Mouse (Mus musculus) kidney, embryonic 15.5 days (tissue): ENCODE results near the gene Zmynd19. TPM values are rescaled to one million over a fixed set of nuclear protein-coding genes. Genes with fewer than 3 reads are reported as not detected.

ENCODE experiments used
- ATAC-seq: fragments of 200-750 bp; cut with Nextera tagmentation; replicated peaks from 2 replicates; pipeline ENCODE4 v1.8.0; 2017; ENCODE audit warnings: moderate TSS enrichment; ENCODE audit not compliant: low FRiP score
- H3K27ac ChIP-seq: fragments of 300-500 bp; sonication (generic); 2 replicates; pipeline ENCODE4 v1.5.1; 2015; ENCODE audit warnings: mild to moderate bottlenecking, inconsistent platforms
- H3K27me3 ChIP-seq: fragments of 300-500 bp; sonication (generic); 2 replicates; pipeline ENCODE4 v1.6.1; 2015; ENCODE audit warnings: inconsistent platforms
- H3K36me3 ChIP-seq: fragments of 300-500 bp; sonication (generic); 2 replicates; pipeline ENCODE4 v1.6.1; 2015; ENCODE audit warnings: inconsistent platforms
- H3K4me1 ChIP-seq: fragments of 300-500 bp; sonication (generic); 2 replicates; pipeline ENCODE4 v1.6.1; 2015; ENCODE audit warnings: inconsistent platforms
- H3K4me2 ChIP-seq: fragments of 300-500 bp; sonication (generic); 2 replicates; pipeline ENCODE4 v1.6.1; 2015; ENCODE audit warnings: moderate library complexity, mild to moderate bottlenecking, inconsistent platforms
- H3K4me3 ChIP-seq: fragments of 300-500 bp; sonication (generic); replicated peaks from 2 replicates; pipeline ENCODE4 v1.5.1; 2015; ENCODE audit warnings: mild to moderate bottlenecking, inconsistent platforms
- H3K9ac ChIP-seq: fragments of 300-500 bp; sonication (generic); 2 replicates; pipeline ENCODE4 v1.6.1; 2015; ENCODE audit warnings: mild to moderate bottlenecking, inconsistent platforms
- H3K9me3 ChIP-seq: fragments of 300-500 bp; sonication (generic); replicated peaks from 2 replicates; pipeline ENCODE4 v1.6.1; 2016; ENCODE audit warnings: inconsistent platforms
- WGBS: fragments of 180-500 bp; shearing (Covaris S2); methylation state at CpG from one replicate; pipeline ENCODE4 v1.1.7; 2015; ENCODE audit warnings: mixed read lengths; 5-methylcytosine and 5-hydroxymethylcytosine counted together
- polyA plus RNA-seq: library from polyadenylated mRNA; unstranded; fragments of >200 nt; fragmentation: Nextera tagmentation; extraction: Ambion mirVana; gene quantifications from 2 replicates; pipeline ENCODE4 v1.2.1, GENCODE M21; 2015

The Zmynd19 gene
- polyA plus RNA-seq, result 15.9 and 22.9 TPM in 2 replicates

DNA sequence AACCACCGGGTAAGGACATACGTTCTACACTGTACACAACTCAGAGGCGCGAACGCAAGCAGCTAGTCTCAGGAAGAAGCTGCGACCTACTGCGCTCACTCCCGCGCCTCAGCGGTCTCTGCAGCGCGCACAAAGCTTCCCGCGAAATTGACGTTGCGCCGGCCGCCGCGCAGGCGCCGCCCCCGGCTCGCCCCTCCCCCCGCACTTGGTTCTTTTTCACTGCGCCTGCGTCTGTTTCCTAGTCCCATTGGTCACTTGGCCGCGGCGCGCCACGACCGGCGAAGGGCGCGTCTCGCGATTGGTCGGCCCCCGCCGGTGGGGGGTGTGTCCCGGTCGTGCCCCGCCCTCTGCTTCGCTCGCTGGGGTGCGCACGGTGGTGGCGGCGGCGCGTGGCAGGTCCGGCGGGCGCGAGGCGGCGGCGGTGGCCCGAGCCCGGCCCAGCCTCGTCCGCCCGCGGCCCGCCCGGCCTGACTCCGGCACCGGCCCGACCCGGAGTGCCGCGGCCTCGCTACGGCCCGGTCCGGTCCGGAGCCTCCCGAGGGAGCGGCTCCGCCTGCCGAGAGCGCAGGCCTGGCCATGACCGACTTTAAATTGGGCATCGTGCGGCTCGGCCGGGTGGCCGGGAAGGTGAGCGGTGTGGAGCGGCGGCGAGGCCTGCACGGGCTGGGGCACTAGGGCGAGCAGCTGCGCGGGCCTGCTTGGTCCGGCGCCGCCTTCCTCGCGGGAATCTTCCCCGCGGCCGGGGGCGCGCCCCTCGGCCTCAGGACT is at the start of gene Zmynd19:
Gene Zmynd19 (plus strand): TSS at position 372 of the 768 bp plus-strand sequence.
- H3K9ac ChIP-seq, result peak within 1 kb of the TSS; percentile 80
- H3K36me3 ChIP-seq, result peaks cover 30% of the 10 kb centered on the region
- peaks cover 16% of the 10 kb centered on the region for H3K4me1 ChIP-seq
- no peaks in the 10 kb centered on the region for H3K27me3 ChIP-seq
- WGBS, result under 1% methylated on average over 99 of the region's 108 CpGs
- no peaks in the 10 kb centered on the region for H3K9me3 ChIP-seq
- peak; percentile 99 for ATAC-seq
- peak within 1 kb of the TSS; percentile 69 for H3K4me3 ChIP-seq
- H3K27ac ChIP-seq, result peak within 1 kb of the TSS; percentile 78
- peak within 1 kb of the TSS; percentile 78 for H3K4me2 ChIP-seq

DNA sequence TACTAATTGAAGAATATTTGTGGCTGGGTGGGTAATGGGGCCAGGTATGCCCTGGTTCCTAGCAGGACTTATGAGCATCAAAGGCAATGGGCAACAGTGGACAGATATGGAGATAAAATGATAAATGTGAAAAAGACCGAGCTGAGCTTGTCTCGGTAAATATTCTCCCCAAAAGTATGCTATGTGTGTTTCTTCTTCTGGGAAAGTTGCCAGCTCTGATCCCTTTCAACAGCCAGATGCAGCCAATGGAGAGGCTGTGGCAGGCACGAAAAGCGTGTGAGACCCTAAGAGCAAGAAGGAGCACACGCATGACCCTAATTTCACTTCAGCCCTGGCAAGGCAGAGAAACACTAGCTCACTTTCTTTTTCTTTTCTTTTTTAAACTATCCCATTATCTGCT is 48.5 kb upstream of the Zmynd19 start:
- no peak for ATAC-seq
- H3K4me1 ChIP-seq, result peaks cover 15% of the 10 kb centered on the region
- no peak overlapping the region for H3K4me2 ChIP-seq
- WGBS, result 65% methylated on average over 5 of the region's 5 CpGs
- H3K27me3 ChIP-seq, result no peaks in the 10 kb centered on the region
- H3K9me3 ChIP-seq, result no peaks in the 10 kb centered on the region
- 0 out of 2 replicates have a peak, but pooled peaks cover 12% of the 10 kb centered on the region for H3K36me3 ChIP-seq
- H3K27ac ChIP-seq, result no peak overlapping the region
- no peak overlapping the region for H3K4me3 ChIP-seq
- no peak overlapping the region for H3K9ac ChIP-seq

DNA sequence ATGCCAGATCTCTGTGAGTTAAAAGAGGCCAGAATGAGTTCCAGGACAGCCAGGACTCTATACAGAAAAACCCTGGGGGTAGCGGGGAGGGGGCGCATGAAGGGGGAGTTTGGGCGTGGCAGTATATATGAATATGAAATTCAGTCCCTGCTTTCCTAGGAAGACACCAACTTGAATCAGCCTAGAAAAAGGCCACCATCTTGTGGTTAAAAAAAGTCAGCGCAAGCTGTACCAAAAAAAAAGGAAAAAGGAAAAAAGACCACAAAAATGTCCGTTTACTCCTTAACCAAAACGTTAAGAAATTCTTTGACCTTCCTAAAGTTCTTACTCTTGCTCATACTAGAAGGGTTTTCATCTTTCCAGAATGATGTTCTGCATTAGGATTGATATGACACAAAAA is 46.6 kb upstream of the Zmynd19 start:
- Histone ChIP-seq H3K4me2 (no peak overlapping the region), H3K27me3 (no peaks in the 10 kb centered on the region), H3K27ac (no peak overlapping the region), H3K4me1 (peaks cover 26% of the 10 kb centered on the region), H3K36me3 (0 out of 2 replicates have a peak, but pooled peaks cover 6% of the 10 kb centered on the region), H3K9me3 (no peaks in the 10 kb centered on the region), H3K4me3 (no peak overlapping the region), H3K9ac (no peak overlapping the region)
- 84% methylated on average over 6 of the region's 6 CpGs for WGBS
- no peak for ATAC-seq

DNA sequence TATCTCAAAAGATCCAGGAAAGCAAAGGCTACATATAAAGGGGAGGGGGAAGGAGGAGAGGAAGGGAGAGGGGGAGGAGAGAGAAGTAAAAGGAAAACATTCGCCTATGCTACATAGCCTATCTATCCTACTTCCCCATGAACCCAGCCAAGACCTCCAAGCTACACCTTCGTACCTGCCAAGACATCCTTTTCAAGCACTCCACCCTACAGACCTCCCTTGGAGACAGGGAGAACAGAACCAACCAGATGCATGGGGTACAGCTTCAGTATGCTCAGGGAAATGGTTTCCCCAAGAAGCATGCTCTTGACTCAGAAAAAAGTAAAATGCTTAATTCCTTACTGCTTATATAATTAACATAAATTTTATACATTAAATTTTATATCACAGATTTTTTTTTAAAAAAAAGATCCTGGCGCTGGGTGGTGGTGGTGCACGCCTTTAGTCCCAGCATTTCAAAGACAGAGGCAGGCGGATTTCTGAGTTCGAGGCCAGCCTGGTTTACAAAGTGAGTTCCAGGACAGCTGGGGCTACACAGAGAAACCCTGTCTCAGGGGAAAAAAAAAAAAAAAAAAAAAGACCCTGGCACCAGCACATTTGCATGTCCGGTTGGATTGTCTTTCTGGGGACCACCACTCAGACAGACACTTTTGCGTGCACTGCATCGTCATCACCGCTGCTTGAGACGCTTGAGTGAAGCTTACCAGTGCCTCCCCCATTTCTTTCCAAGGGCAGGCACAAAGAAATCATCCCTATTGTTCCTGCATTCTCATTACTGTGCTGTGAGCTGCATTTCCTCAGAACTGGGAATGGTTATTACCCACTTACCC is 44.6 kb upstream of the Zmynd19 start:
- no peak for ATAC-seq
- Histone ChIP-seq H3K4me2 (no peak overlapping the region), H3K9me3 (no peaks in the 10 kb centered on the region), H3K9ac (no peak overlapping the region), H3K27me3 (no peaks in the 10 kb centered on the region), H3K27ac (no peak overlapping the region; the same call in 1 of the 2 replicates), H3K4me1 (peaks cover 26% of the 10 kb centered on the region), H3K4me3 (no peak overlapping the region), H3K36me3 (no peaks in the 10 kb centered on the region)
- 58% methylated on average over 11 of the region's 11 CpGs for WGBS

DNA sequence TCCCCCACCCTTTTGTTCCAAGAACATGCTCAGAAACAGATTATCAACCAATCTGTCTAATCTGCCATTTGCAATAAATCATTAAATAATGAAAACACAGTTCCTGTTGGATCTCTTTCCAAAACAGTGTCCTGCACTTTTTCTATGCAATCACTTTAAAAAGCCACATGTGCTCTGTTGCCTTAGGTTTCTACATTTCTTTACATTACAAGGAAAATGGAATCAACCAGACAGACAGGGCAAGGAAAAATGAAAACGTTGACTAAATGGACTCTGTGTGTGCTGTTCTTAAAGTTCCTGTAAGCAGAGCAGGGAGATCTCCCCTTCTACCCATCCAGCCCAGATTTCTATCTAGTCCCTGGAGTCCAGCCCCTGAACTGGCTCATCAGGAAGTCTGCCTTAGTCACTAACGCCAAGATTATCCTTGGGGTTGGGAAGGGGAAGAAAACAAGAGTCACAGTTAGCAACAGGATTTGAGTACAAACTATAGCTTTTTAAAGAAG is 43.9 kb upstream of the Zmynd19 start:
- WGBS, result 6% methylated on average over 2 of the region's 2 CpGs

DNA sequence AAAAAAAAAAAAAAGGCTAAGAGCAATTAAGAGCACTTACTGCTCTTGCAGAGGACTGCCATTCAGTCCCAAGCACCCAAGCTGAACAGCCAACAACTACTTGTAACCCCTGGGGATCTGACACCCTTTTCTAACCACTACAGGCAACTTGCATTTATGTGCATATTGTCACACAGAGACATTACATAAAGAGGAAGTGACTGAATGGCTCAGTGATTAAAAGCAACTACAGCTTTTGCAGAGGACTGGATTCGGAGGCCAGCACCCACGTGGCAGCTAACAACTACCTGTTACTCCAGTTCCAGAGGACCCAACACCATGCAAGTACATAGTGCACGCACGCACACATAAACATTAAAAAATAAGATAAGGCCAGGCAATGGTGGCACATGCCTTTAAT is 39.1 kb upstream of the Zmynd19 start:
- Histone ChIP-seq H3K27me3 (no peaks in the 10 kb centered on the region), H3K4me3 (no peak overlapping the region), H3K27ac (no peak overlapping the region), H3K36me3 (peaks cover 16% of the 10 kb centered on the region), H3K4me1 (peaks cover 20% of the 10 kb centered on the region), H3K9me3 (no peaks in the 10 kb centered on the region), H3K9ac (no peak overlapping the region), H3K4me2 (no peak overlapping the region)
- ATAC-seq, result no peak
- WGBS, result 85% methylated on average over 4 of the region's 4 CpGs

More for the DNA sequence above, 43.9 kb upstream of the Zmynd19 start:
- H3K4me2 ChIP-seq, result 0 out of 2 replicates have a peak overlapping the region, but pooled peaks have one; percentile 12
- H3K9ac ChIP-seq, result no peak overlapping the region
- peak overlapping the region; percentile 71 for H3K27ac ChIP-seq
- ATAC-seq, result no peak
- H3K27me3 ChIP-seq, result no peaks in the 10 kb centered on the region
- H3K4me1 ChIP-seq, result peaks cover 26% of the 10 kb centered on the region
- no peaks in the 10 kb centered on the region for H3K9me3 ChIP-seq
- no peak overlapping the region for H3K4me3 ChIP-seq
- no peaks in the 10 kb centered on the region for H3K36me3 ChIP-seq

DNA sequence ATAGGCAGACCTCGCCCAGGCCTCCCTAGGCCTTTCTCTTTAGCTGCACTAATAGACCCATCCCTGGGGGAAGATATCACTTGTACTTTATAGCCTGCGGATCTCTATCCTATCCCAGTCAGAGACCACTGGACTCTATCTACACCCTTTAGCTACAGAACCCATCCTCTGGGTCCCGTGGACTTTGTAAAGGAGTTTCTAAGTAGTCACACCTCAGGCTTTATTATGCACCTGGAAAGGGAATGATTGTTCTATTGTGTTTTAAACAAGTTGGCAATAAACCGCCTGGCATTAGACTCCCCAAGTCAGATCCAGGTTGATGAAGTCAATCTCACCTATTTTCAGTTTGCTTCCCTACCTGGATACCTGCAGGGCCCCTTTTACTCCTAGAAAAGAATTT is 37.4 kb upstream of the Zmynd19 start:
- WGBS, result 79% methylated on average over 4 of the region's 4 CpGs
- H3K4me2 ChIP-seq, result no peak overlapping the region
- no peaks in the 10 kb centered on the region for H3K27me3 ChIP-seq
- no peak overlapping the region for H3K9ac ChIP-seq
- no peak for ATAC-seq
- peaks cover 22% of the 10 kb centered on the region for H3K36me3 ChIP-seq
- H3K27ac ChIP-seq, result no peak overlapping the region
- peaks cover 4% of the 10 kb centered on the region; the same call in 1 of the 2 replicates for H3K4me1 ChIP-seq
- no peak overlapping the region for H3K4me3 ChIP-seq
- no peaks in the 10 kb centered on the region for H3K9me3 ChIP-seq

DNA sequence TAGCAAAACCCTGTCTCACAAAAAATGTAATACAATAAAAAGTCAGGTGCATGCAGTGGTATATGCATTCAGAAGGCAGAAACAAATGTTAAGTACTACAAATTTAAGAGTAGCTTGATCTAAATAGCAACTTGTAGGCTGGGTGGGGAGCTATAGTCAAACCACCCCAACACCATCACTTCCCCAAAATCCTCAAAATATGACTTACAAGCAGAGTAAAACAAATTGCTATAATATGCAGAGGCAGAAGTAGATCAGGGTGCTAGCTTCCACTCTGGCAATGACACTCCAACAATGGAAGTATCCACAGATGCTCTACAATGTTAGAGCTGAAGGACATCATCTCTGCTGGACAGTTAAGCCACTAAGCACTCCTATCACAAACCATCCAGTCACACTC is 37.0 kb upstream of the Zmynd19 start:
- Histone ChIP-seq H3K4me3 (no peak overlapping the region), H3K36me3 (peaks cover 22% of the 10 kb centered on the region), H3K9me3 (no peaks in the 10 kb centered on the region), H3K9ac (no peak overlapping the region), H3K4me1 (peaks cover 8% of the 10 kb centered on the region), H3K4me2 (no peak overlapping the region), H3K27ac (no peak overlapping the region), H3K27me3 (no peaks in the 10 kb centered on the region)
- ATAC-seq, result no peak

DNA sequence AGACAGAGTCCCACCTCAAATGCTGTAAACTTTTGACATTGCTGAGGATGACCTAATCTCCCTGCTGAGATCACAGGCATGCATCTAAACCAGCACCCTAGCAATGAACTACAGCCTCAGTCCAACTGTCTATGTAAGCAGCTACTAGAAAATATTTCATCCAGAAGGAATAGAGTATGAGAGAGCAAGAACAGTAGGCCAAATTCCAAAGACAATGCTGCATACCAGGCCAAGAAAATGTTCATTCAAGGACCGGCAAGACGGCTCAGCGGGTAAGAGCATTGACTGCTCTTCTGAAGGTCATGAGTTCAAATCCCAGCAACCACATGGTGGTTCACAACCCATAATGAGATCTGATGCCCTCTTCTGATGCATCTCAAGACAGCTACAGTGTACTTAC is 34.8 kb upstream of the Zmynd19 start:
- no peak overlapping the region for H3K4me2 ChIP-seq
- no peak overlapping the region for H3K9ac ChIP-seq
- H3K36me3 ChIP-seq, result peaks cover 22% of the 10 kb centered on the region
- H3K4me1 ChIP-seq, result peaks cover 15% of the 10 kb centered on the region
- no peak for ATAC-seq
- H3K27me3 ChIP-seq, result no peaks in the 10 kb centered on the region
- no peak overlapping the region for H3K27ac ChIP-seq
- no peak overlapping the region for H3K4me3 ChIP-seq
- 88% methylated on average over 3 of the region's 3 CpGs for WGBS
- no peaks in the 10 kb centered on the region for H3K9me3 ChIP-seq

DNA sequence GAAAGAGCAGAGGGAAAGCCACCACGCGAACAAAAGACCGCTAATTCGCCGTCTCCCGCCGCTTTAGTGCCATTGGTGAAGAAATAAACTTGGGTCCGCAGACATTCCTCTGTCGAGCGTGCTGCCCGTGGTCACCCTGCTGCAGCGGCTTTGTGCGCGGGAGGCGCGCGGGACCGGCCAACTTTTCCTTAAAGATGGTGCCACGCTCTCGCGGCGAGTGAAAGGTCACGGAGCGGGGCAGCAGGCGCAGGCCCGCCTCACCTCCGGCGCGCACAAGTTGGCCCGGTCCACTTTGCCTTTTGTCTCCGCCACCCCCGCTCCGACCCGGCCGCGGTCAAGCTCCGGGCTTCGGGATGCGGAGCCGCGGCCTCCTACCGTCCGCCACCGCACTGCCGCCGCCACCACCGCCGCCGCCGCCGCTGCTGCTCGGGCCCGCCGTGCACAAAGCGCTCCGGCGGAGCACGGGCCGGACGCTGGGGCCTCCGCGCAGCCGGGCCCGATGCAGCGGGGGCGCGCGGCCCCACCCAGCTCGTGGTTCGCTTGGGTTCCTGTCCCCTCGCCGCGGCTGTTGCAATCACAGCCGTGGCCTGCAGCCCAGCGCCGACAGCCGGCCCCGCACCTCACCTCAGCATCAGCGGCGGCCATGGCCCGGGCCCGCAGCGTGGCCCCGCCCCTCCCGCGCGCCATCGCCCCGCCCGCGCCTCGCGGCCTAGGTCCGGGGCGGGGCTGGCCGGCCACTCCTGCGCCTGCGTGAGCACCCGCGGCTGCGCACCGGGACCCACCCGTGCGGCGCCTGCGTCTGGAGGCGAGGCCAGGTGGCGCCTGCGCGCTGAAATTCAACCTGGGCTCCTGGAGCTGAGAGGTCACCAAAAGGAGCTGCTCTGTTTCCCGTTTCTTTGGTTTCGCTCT is 30.4 kb upstream of the Zmynd19 start, which contains the start of gene Ehmt1:
Gene Ehmt1 (minus strand): TSS at position 685 of the 909 bp plus-strand sequence.
- H3K4me2 ChIP-seq, result peak within 1 kb of the TSS; percentile 57
- peak within 1 kb of the TSS; percentile 93 for H3K4me3 ChIP-seq
- ATAC-seq, result peak; percentile 99
- WGBS, result under 1% methylated on average over 90 of the region's 112 CpGs
- H3K36me3 ChIP-seq, result 0 out of 2 replicates have a peak, but pooled peaks cover 5% of the 10 kb centered on the region
- peak within 1 kb of the TSS; percentile 99 for H3K9ac ChIP-seq
- H3K27me3 ChIP-seq, result no peaks in the 10 kb centered on the region
- H3K9me3 ChIP-seq, result no peaks in the 10 kb centered on the region
- peaks cover 15% of the 10 kb centered on the region for H3K4me1 ChIP-seq
- H3K27ac ChIP-seq, result peak within 1 kb of the TSS; percentile 96

DNA sequence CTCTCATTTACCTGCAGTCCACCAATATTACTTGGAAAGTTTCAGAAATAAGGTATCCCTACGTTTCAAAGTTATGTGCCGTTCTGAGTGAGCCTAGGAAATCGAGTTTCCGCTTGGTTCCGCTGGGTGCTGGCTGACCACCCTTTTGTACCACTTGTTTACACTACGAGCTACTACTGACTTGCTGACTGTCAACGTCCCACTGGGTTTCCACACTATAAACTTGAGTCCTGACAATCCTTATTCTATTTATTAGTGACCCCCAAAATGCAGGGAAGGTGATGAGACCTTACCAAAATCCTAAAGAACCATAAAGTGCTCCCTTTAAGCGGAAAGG is 29.8 kb upstream of the Zmynd19 start:
- Histone ChIP-seq H3K9ac (peak overlapping the region; percentile 99), H3K4me1 (peaks cover 12% of the 10 kb centered on the region), H3K27ac (peak overlapping the region; percentile 74), H3K4me2 (peak overlapping the region; percentile 57), H3K27me3 (no peaks in the 10 kb centered on the region), H3K36me3 (0 out of 2 replicates have a peak, but pooled peaks cover 5% of the 10 kb centered on the region), H3K9me3 (no peaks in the 10 kb centered on the region), H3K4me3 (peak overlapping the region; percentile 93)
- WGBS, result 8% methylated on average over 8 of the region's 8 CpGs
- peak; percentile 68 for ATAC-seq
